Mouse (Mus musculus): Measurements from ENCODE around the gene Pafah1b3. TPM values are rescaled to one million over a fixed set of nuclear protein-coding genes. Genes with fewer than 3 reads are reported as not detected.

Pafah1b3 gene
- polyA plus RNA-seq, 1 experiment from 2014 or later: 556 TPM

DNA sequence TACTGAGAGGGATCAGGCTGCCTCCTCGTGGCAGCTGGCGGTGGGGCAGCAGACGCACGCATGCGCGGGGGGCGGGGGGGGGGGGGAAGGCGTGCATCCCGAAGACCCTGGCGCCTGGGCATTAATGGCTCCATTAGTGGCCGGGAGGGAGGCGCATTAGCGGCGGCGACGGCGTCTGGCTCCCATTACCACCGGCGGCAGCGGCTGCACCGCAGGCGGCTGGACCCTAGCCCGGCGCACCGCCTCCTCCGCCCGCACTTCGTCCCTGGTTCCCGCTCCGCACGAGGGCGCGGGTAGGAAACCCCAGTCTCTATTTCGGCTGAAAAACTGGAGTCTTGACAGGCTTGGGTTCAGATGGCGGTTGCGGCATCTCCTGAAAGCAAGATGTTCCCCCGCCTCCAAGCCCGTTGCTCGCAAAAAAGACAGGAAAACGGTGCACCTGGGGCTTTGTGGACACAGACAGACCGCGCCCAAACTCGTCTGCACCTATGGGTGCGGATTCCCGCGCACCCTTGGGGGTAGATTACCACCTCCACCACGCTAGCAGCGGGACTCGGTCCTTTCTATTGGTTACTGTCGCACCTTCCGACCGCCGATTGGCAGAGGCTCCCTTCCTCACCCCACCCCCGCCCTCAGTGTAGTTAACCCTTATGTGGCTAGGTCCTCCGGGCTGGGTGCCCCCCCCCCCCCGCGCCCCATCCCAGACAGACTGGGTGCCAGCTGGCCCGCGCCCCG, 19.3 kb downstream of the Pafah1b3 start:
- 0% methylated on average over 53 of the region's 60 CpGs for WGBS
- Histone ChIP-seq H3K9ac (replicated peaks; ENCODE audit: low read depth, low read length) (peak overlapping the region; percentile 78), H3K27ac (ENCODE audit: low read length) (peak overlapping the region; percentile 100), H3K4me3 (replicated peaks; ENCODE audit: low read length) (peak overlapping the region; percentile 67), H3K9me3 (ENCODE audit: control insufficient read depth, low read length) (no peaks in the 10 kb centered on the region), H3K27me3 (replicated peaks; ENCODE audit: control insufficient read depth, insufficient read depth, low read length) (no peaks in the 10 kb centered on the region), H3K36me3 (ENCODE audit: control insufficient read depth, insufficient read depth) (peaks cover under 1% of the 10 kb centered on the region; the same call in 1 of the 2 replicates), H3K4me2 (ENCODE audit: low read length) (peak overlapping the region; percentile 80), H3K4me1 (replicated peaks; ENCODE audit: control insufficient read depth, insufficient read depth, low read length) (peaks cover 58% of the 10 kb centered on the region)
- peak; percentile 79 for ATAC-seq

DNA sequence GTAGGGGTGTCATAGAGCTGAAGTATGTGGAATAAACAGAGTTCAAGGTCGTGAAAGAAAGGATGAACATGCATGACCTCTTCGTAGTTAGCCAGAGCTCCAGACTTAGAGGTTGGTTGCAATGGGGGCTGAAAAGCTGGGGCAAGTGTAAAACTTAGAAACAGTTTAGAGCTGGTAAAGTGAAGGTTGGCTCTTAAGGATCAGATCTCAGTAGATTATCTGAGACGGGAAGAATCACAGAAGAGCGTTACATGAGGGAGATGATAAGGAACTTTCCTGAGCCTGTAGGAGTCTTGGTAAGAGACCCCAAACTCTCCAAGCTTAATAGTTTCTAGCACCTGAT, 19.8 kb downstream of the Pafah1b3 start:
- H3K27me3 ChIP-seq (replicated peaks; ENCODE audit: control insufficient read depth, insufficient read depth, low read length): no peaks in the 10 kb centered on the region

DNA sequence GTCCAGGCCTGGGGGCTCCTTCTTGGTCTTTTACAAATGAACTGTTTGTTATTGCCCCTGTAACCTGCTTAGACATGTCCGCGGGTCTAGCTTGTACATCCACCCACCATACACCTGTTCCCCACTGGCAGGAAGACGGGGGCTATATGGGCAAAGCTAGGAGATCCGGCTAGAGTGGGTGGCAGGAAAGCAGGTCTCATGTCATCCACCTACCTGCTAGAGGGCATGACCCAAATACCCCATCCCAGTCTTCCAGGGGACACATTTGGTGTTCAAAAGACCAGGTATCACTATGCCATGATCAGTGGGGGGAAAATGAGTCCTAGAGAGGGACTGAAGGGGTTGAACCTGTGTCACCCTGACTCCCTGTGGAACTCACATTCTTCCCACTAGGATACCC, 20.4 kb downstream of the Pafah1b3 start:
- Histone ChIP-seq H3K4me3 (replicated peaks; ENCODE audit: low read length) (no peak overlapping the region; the same call in 1 of the 2 replicates), H3K9ac (replicated peaks; ENCODE audit: low read depth, low read length) (no peak overlapping the region; the same call in 1 of the 2 replicates), H3K9me3 (ENCODE audit: control insufficient read depth, low read length) (no peaks in the 10 kb centered on the region), H3K27me3 (replicated peaks; ENCODE audit: control insufficient read depth, insufficient read depth, low read length) (no peaks in the 10 kb centered on the region), H3K4me2 (ENCODE audit: low read length) (peak overlapping the region; percentile 80; the same call in 1 of the 2 replicates), H3K27ac (ENCODE audit: low read length) (peak overlapping the region; percentile 100), H3K4me1 (replicated peaks; ENCODE audit: control insufficient read depth, insufficient read depth, low read length) (peaks cover 53% of the 10 kb centered on the region), H3K36me3 (ENCODE audit: control insufficient read depth, insufficient read depth) (peaks cover 2% of the 10 kb centered on the region; the same call in 1 of the 2 replicates)
- WGBS: 87% methylated on average over 4 of the region's 4 CpGs
- no peak for ATAC-seq

More for the DNA sequence above, 19.8 kb downstream of the Pafah1b3 start:
- peaks cover 53% of the 10 kb centered on the region for H3K4me1 ChIP-seq (replicated peaks; ENCODE audit: control insufficient read depth, insufficient read depth, low read length)
- peak overlapping the region; percentile 80 for H3K4me2 ChIP-seq (ENCODE audit: low read length)
- peak overlapping the region; percentile 100 for H3K27ac ChIP-seq (ENCODE audit: low read length)
- no peak for ATAC-seq
- 11% methylated on average over 4 of the region's 4 CpGs for WGBS
- peak overlapping the region; percentile 67 for H3K4me3 ChIP-seq (replicated peaks; ENCODE audit: low read length)
- no peaks in the 10 kb centered on the region for H3K9me3 ChIP-seq (ENCODE audit: control insufficient read depth, low read length)
- H3K9ac ChIP-seq (replicated peaks; ENCODE audit: low read depth, low read length): peak overlapping the region; percentile 78
- peaks cover 2% of the 10 kb centered on the region; the same call in 1 of the 2 replicates for H3K36me3 ChIP-seq (ENCODE audit: control insufficient read depth, insufficient read depth)

DNA sequence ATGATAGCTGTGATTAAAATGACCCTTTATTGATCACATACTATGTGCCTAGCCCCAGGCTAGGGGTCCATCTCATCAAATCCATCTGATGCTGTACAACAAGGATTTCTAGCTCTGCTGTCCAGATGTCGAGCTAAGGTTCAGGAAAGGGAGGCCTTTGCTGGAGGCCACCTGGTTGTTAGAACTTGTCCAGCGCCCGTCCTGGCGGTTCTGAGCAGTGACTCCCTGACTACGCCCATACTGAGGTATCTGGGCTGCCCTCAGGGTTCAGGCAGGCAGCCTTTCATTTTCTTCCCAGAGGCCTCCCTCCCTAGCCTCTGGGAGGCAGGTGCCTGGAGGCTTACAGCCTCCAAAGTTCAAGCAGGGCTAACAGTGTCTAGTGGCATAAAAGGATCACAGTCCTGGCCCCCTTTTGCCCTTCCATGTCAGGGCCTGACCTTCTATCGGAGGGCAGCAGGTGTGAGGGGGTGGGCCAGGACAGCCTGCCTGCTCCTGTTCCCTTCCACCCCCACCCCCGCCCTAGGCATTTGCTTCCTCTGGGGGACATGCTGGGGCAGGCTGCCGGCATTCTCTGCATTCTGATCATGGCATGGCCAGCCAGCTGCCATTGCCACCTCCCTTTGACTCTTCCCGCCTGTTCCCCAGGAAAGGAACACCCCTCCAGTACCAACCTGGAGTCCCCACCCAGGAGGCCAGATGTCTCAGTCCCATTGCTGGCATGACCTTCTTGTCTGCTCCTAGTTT, 22.1 kb downstream of the Pafah1b3 start:
- Histone ChIP-seq H3K27me3 (replicated peaks; ENCODE audit: control insufficient read depth, insufficient read depth, low read length) (no peaks in the 10 kb centered on the region), H3K4me3 (replicated peaks; ENCODE audit: low read length) (no peak overlapping the region), H3K4me1 (replicated peaks; ENCODE audit: control insufficient read depth, insufficient read depth, low read length) (peaks cover 43% of the 10 kb centered on the region), H3K36me3 (ENCODE audit: control insufficient read depth, insufficient read depth) (peaks cover 7% of the 10 kb centered on the region), H3K9me3 (ENCODE audit: control insufficient read depth, low read length) (no peaks in the 10 kb centered on the region), H3K27ac (ENCODE audit: low read length) (no peak overlapping the region), H3K9ac (replicated peaks; ENCODE audit: low read depth, low read length) (0 out of 2 replicates have a peak overlapping the region, but pooled peaks have one; percentile 2), H3K4me2 (ENCODE audit: low read length) (no peak overlapping the region)
- 58% methylated on average over 9 of the region's 9 CpGs for WGBS
- ATAC-seq: no peak

DNA sequence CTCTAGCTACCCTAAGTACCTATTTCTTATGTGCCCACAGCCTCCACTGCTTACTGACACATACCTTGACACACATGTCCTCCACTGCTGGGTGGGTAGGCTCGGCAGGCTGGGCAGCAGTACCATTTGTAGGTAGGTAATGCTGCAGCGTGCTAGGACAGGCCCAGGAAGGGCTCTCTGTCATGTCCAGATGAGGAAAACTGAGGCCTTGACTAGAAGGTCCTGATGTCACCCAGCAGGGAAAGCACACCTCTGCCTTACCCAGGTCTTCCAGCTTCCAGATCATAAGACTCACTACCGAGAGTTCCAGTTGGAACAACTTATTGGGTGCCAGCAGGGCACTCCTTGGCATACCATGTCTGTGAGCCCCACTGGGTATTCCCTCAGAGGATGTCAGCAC, 22.8 kb downstream of the Pafah1b3 start:
- Histone ChIP-seq H3K4me3 (replicated peaks; ENCODE audit: low read length) (no peak overlapping the region), H3K9ac (replicated peaks; ENCODE audit: low read depth, low read length) (peak overlapping the region; percentile 38; the same call in 1 of the 2 replicates), H3K27ac (ENCODE audit: low read length) (no peak overlapping the region), H3K4me2 (ENCODE audit: low read length) (no peak overlapping the region), H3K27me3 (replicated peaks; ENCODE audit: control insufficient read depth, insufficient read depth, low read length) (no peaks in the 10 kb centered on the region), H3K4me1 (replicated peaks; ENCODE audit: control insufficient read depth, insufficient read depth, low read length) (peaks cover 36% of the 10 kb centered on the region), H3K36me3 (ENCODE audit: control insufficient read depth, insufficient read depth) (peaks cover 7% of the 10 kb centered on the region), H3K9me3 (ENCODE audit: control insufficient read depth, low read length) (no peaks in the 10 kb centered on the region)
- 93% methylated on average over 3 of the region's 3 CpGs for WGBS
- ATAC-seq: no peak

DNA sequence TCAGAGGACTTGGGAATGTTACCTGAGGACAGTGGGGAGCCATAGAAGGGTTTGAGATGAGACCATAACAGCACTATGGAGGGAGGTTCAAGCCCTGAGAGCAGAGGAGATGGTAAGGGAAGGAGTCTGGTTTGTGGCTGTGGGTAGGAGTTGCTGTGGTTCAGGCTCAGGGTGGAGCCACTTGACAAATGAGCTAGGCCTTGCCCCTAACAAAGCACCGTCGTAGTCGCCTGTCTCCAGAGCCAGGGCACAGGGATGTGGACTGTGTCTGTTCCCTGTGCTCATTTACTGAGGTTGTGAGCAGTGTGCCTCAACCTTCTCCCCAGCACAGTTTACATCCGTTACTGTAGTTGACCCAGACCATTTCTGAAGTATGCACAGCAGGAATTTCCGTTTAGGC, 23.2 kb downstream of the Pafah1b3 start:
- H3K9ac ChIP-seq (replicated peaks; ENCODE audit: low read depth, low read length): peak overlapping the region; percentile 38; the same call in 1 of the 2 replicates
- peaks cover 36% of the 10 kb centered on the region for H3K4me1 ChIP-seq (replicated peaks; ENCODE audit: control insufficient read depth, insufficient read depth, low read length)
- H3K9me3 ChIP-seq (ENCODE audit: control insufficient read depth, low read length): no peaks in the 10 kb centered on the region

DNA sequence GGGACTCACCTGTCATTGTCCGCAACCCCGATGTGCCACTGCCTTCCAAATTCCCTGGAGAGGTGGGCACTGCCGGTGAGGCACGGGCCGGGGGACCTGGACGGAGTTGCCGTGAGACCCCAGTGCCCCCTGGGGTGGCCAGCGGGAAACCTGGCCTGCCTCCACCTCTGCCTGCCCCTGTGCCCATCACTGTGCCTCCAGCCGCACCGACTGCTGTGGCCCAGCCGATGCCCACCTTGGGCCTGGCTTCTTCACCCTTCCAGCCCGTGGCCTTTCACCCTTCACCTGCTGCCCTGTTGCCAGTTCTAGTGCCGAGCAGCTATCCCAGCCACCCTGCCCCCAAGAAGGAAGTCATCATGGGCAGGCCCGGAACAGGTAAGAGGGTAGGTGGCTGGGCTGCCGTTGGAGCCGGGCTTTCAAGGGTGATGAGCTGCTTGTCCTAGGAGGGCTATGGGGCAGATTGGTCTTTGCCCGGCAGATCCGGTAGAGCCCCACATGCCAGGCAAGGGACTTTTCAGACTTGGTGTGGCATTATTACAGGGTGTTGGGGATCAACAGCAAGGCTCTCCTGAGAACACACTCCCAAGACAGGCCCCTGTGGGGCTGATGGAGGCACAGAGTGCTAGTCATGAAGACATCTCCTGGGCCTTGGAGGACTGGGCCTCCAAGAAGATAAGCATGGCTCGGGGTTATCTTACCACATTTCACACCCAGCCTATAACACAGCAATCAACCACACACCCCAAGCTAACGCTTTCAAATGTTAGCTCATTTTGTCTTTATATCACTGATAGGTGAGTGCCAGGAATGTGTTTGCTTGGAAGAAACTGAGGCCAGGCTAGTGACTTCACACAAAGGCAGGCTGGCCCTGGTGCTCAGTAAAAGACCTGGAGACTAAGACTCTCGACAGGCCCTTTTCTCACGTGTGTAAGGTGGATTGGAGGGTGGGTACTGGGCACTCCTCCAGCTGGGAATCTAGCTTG, 24.2 kb downstream of the Pafah1b3 start:
- 91% methylated on average over 22 of the region's 22 CpGs for WGBS
- no peak for ATAC-seq
- no peak overlapping the region for H3K4me3 ChIP-seq (replicated peaks; ENCODE audit: low read length)
- no peaks in the 10 kb centered on the region for H3K9me3 ChIP-seq (ENCODE audit: control insufficient read depth, low read length)
- H3K4me2 ChIP-seq (ENCODE audit: low read length): no peak overlapping the region
- H3K9ac ChIP-seq (replicated peaks; ENCODE audit: low read depth, low read length): no peak overlapping the region
- H3K27ac ChIP-seq (ENCODE audit: low read length): no peak overlapping the region
- H3K4me1 ChIP-seq (replicated peaks; ENCODE audit: control insufficient read depth, insufficient read depth, low read length): peaks cover 42% of the 10 kb centered on the region
- peaks cover 7% of the 10 kb centered on the region for H3K36me3 ChIP-seq (ENCODE audit: control insufficient read depth, insufficient read depth)
- no peaks in the 10 kb centered on the region for H3K27me3 ChIP-seq (replicated peaks; ENCODE audit: control insufficient read depth, insufficient read depth, low read length)

More for the DNA sequence above, 23.2 kb downstream of the Pafah1b3 start:
- Histone ChIP-seq H3K27ac (ENCODE audit: low read length) (no peak overlapping the region), H3K4me2 (ENCODE audit: low read length) (no peak overlapping the region), H3K4me3 (replicated peaks; ENCODE audit: low read length) (no peak overlapping the region), H3K27me3 (replicated peaks; ENCODE audit: control insufficient read depth, insufficient read depth, low read length) (no peaks in the 10 kb centered on the region), H3K36me3 (ENCODE audit: control insufficient read depth, insufficient read depth) (peaks cover 7% of the 10 kb centered on the region)
- no peak for ATAC-seq
- WGBS: 62% methylated on average over 5 of the region's 5 CpGs

DNA sequence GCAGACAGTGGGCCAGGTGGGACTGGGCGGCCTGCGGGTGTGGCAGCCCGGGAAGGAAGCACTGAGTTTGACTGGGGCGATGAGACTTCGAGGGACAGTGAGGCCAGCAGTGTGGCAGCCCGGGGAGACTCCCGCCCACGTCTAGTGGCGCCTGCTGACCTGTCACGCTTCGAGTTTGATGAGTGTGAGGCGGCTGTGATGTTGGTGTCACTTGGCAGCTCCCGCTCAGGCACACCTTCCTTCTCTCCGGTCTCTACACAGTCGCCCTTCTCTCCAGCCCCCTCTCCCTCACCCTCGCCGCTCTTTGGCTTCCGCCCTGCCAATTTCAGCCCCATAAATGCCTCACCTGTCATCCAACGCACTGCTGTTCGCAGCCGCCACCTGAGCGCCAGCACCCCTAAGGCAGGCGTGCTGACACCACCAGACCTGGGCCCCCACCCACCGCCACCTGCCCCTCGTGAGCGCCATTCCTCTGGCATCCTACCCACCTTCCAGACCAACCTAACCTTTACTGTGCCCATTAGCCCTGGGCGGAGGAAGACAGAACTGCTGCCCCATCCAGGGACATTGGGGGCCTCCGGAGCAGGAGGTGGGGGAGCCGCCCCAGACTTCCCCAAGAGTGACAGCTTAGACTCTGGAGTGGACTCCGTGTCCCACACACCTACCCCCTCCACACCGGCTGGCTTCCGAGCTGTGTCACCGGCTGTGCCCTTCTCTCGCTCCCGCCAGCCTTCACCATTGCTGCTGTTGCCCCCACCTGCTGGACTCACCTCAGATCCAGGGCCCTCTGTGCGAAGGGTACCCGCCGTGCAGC, 25.1 kb downstream of the Pafah1b3 start:
- Histone ChIP-seq H3K4me1 (replicated peaks; ENCODE audit: control insufficient read depth, insufficient read depth, low read length) (peaks cover 38% of the 10 kb centered on the region), H3K9ac (replicated peaks; ENCODE audit: low read depth, low read length) (no peak overlapping the region), H3K4me3 (replicated peaks; ENCODE audit: low read length) (no peak overlapping the region), H3K27me3 (replicated peaks; ENCODE audit: control insufficient read depth, insufficient read depth, low read length) (no peaks in the 10 kb centered on the region), H3K4me2 (ENCODE audit: low read length) (no peak overlapping the region), H3K27ac (ENCODE audit: low read length) (no peak overlapping the region), H3K9me3 (ENCODE audit: control insufficient read depth, low read length) (no peaks in the 10 kb centered on the region), H3K36me3 (ENCODE audit: control insufficient read depth, insufficient read depth) (peaks cover 7% of the 10 kb centered on the region)
- WGBS: 92% methylated on average over 38 of the region's 38 CpGs
- no peak for ATAC-seq
